Mouse (Mus musculus): ENCODE results near the gene Slc31a1.

Slc31a1 gene

GRCm38 (mm10) chr4:62407730-62408582 lies 47.4 kb downstream of the Slc31a1 start:
- DNase-seq (ENCODE audit: extremely low spot score), result peak; percentile 79

DNA sequence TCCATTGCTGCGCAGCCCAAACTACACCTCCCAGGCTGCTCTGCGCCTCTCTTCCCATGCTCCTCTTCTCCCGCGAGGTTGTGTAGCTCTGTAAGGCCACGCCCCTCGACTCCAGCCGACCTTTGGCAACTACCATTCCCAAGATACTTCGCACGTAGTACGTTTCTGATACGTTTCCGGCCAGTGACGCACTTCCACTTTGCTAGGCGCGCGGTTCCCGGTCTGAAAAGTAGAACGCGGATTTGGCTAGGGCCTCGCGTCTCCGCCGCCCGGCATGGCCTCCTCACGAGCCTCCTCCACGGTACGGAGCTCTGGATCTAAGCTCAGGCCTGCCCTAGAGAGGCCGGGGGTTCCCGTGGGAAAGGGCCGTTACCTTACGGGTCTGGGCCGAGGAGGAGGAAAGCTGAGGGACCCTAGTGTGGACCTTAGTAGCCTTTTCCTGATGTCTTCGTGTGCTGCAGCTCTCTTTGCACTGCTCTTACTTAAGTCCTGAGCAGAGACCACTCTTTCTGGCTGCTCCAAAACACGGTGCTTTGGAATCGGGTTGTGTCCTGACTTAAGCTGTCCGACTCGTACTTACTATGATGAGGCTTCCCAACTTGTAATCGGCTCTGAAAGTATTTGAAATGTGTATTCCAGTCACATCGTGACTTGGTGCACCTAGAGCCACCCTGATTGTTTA lies 48.2 kb downstream of the Slc31a1 start, which contains the start of the genes Cdc26 and Prpf4:
Gene Cdc26 (minus strand): TSS at position 42 of the 682 bp plus-strand sequence.
Gene Prpf4 (plus strand): TSS at position 197 of the 682 bp plus-strand sequence.
- peak; percentile 94 for DNase-seq (ENCODE audit: extremely low spot score)

- no peak for DNase-seq (ENCODE audit: extremely low spot score)
Observed at GRCm38 (mm10) chr4:62409615-62410014, 49.1 kb downstream of the Slc31a1 start.

- no peak for DNase-seq (ENCODE audit: extremely low spot score)
Observed at GRCm38 (mm10) chr4:62410325-62410724, 49.8 kb downstream of the Slc31a1 start.

GRCm38 (mm10) chr4:62411606-62412005 lies 51.1 kb downstream of the Slc31a1 start:
- DNase-seq (ENCODE audit: extremely low spot score), result no peak

DNA sequence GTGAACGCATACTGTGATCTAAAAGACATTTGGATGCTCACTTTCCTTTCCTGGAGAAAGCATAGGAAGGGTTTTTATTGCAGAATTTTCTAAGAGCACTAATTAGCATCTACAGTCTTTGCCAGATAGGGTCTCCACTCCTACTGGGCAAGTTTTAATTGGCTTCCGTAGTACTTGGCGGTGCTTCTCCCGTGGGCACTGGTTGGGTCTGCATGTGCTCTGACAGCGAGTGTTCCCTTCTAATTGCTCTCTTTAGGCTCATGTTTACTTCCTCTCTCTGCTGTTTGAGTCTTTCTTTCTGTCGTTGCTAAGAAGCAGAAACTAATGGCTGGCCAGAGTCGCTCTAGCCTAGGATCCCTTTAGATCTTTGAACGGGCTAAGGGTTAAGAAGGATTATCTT lies 57.9 kb downstream of the Slc31a1 start:
- no peak for DNase-seq (ENCODE audit: extremely low spot score)

DNA sequence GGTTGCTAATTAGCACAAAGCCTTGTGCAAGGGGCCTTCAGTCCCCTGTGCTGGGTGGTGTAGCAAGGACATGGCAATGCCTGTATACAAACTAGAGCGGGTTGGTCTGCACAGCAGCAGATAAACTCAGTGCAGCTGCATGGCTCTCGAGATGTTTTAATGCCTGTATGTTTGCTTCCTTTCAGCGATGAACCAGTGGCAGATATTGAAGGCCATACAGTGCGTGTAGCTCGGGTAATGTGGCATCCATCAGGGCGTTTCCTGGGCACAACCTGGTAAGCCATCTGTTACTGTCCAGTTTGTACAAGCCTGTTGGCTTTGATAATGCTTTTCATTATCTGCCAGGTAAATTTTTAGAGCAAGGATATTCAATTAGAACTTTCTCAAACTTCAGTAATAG lies 58.6 kb downstream of the Slc31a1 start:
- no peak for DNase-seq (ENCODE audit: extremely low spot score)

- no peak for DNase-seq (ENCODE audit: extremely low spot score)
Observed at GRCm38 (mm10) chr4:62425891-62426290, 65.4 kb downstream of the Slc31a1 start.

GRCm38 (mm10) chr4:62427978-62428758 lies 67.6 kb downstream of the Slc31a1 start:
- DNase-seq (ENCODE audit: extremely low spot score), result no peak

GRCm38 (mm10) chr4:62429616-62430015 lies 69.1 kb downstream of the Slc31a1 start:
- no peak for DNase-seq (ENCODE audit: extremely low spot score)

DNA sequence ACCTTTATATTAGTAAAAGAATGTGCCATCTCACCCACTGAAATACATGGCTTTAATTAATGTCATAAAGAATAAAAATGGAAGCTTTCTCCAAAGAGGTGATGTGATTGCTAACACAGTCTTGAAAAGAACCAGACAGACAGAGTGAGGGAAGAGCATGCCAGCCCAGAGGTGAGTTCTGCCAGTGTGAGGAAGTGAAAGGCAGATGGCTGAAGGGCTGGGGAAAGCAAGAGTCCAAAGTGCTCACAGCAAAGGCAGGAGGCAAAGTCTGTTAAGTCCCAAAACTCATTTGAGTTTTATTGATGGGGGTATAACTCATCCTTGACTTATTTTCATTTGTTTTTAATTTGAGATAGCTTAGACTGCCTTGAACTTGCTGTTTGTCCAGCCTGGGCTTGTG lies 70.2 kb downstream of the Slc31a1 start:
- no peak for DNase-seq (ENCODE audit: extremely low spot score)

- DNase-seq (ENCODE audit: extremely low spot score), result no peak
Observed at GRCm38 (mm10) chr4:62431522-62431921, 71.0 kb downstream of the Slc31a1 start.

DNA sequence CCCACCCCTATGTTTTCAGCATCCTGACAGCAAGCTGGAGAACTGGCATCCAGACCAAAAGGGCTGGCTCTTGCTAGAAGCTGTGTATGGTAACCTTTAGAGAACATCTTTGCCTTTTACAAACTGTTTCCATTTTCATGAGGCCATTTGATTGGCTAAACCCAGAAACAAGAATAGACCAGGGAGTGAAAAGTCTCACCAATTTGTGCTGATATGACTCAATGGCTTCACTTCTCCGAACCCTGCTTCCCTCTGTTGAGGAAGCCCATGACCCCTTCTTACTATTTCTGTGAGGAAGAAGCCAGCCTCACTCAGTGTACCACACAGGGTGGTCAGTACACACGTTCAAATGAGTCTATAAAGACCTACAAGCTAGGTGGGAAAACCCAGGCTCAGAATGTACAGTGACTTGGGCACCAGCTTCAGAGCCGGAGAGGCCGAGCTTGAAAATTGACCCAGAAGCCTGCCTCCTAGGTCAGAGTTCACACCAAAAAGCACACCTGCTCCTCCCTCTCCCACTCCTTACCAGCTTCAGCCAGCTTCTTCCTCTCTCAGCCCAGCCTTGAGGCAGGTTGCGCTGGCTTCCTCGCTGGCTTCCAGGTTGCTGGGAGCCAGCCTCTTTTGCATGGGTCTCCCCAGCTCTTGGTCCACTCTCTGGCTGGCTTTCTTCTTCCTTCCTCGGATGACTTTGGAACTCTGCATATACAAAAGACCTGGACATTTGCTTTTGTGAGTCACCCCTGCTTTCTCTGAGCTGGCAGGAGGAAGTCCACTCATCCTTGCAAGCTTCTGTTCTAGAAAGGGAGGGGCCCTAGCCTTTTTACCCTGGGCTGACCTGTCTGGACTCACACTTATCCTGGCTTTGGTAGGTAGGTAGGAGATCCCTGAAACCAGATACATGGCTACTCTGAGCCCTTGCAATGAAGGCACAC lies 73.7 kb downstream of the Slc31a1 start:
- DNase-seq (ENCODE audit: extremely low spot score), result no peak

- DNase-seq (ENCODE audit: extremely low spot score), result no peak
Observed at GRCm38 (mm10) chr4:62435081-62435480, 74.6 kb downstream of the Slc31a1 start, which contains the start of gene Rnf183. Gene Rnf183, minus strand, starts transcription at chr4:62435252.

DNA sequence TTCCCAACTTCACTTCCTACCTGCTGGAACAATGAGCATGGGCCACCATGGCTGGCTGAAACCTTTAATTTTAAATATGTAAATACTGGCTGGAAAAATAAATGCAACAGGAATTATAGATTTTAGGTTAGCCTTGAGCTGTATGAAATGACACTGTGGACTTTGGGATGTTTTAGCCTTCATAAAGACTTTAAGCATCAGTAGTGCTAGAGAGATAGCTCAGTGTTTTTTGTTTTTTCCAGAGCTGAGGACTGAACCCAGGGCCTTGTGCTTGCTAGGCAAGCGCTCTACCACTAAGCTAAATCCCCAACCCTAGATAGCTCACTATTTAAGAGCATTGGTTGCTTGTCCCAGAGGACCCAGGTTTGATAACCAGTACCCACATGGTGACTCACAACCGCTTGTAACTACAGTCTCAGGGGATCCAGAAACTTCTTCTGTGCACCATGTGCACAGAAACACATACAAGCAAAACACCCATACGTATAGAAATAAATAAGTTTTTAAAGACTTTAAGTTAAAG lies 76.8 kb downstream of the Slc31a1 start:
- no peak for DNase-seq (ENCODE audit: extremely low spot score)

GRCm38 (mm10) chr4:62437871-62438270 lies 77.3 kb downstream of the Slc31a1 start:
- DNase-seq (ENCODE audit: extremely low spot score), result no peak

GRCm38 (mm10) chr4:62439793-62440192 lies 79.3 kb downstream of the Slc31a1 start:
- no peak for DNase-seq (ENCODE audit: extremely low spot score)

DNA sequence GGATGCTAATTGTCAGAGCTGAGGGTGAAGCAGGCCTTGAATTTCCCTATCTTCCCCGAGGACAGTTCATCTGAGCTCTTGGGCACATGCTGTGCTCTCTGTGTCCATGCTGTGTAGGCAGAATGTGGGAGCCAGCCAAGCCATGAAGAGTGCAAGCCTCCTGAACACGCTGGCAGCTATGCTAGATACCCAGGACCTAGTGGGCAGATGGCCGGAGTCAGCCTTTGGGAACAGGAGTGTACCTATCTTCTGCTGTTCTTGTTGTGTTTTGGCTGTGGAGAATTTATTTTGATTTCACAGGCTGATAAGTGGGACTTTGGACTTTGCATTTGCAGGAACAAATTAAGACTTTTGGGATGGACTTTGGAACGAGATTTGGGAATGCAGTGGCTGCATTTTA lies 80.0 kb downstream of the Slc31a1 start:
- no peak for DNase-seq (ENCODE audit: extremely low spot score)

DNA sequence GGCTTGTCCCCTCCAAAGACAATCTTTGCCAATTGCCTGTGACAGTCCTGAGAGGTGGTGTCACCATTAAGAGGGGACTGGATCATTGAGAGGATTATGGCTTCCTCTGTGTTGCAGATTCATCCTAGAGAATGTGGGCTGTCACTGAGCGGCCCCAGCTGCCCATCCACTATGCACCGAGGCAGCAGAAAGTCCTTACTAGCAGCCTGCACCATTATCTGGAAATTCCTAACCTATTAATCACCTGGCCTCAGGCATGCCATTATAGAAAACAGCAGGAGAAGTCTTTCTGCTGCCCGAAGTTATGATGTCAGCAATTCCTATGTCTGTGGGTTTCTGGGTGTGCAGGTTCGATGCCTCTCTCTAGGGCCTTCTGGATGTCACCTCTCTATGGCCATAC lies 80.5 kb downstream of the Slc31a1 start:
- no peak for DNase-seq (ENCODE audit: extremely low spot score)

Measured in embryo, embryonic 9.5 days (tissue).